Mouse (Mus musculus): ENCODE results near the gene Obsl1. TPM values are rescaled to one million over a fixed set of nuclear protein-coding genes. Genes with fewer than 3 reads are reported as not detected.
A peak's percentile ranks its signal among the peaks of the same experiment; 100 is the strongest.

Obsl1 gene
- polyA plus RNA-seq, 1 experiment from 2014 or later, result 29.3 TPM

GRCm38 (mm10) chr1:75456746-75457564 is 49.3 kb downstream of the Obsl1 start:
- Histone ChIP-seq H3K4me2 (peak overlapping the region; percentile 52; the same call in 1 of the 2 replicates), H3K9ac (no peak overlapping the region)

GRCm38 (mm10) chr1:75455948-75456347 is 50.3 kb downstream of the Obsl1 start:
- H3K27ac ChIP-seq, result peak overlapping the region; percentile 76
- H3K27me3 ChIP-seq (replicated peaks), result peaks cover 5% of the 10 kb centered on the region
- H3K4me1 ChIP-seq, result peaks cover 50% of the 10 kb centered on the region
- H3K4me3 ChIP-seq, result no peak overlapping the region
- no peak overlapping the region; the same call in 1 of the 2 replicates for H3K9ac ChIP-seq
- ATAC-seq (replicated peaks), result peak; percentile 10; the same call in 1 of the 2 replicates
- H3K36me3 ChIP-seq (replicated peaks), result no peaks in the 10 kb centered on the region
- no peaks in the 10 kb centered on the region for H3K9me3 ChIP-seq
- WGBS, result 12% methylated on average over 5 of the region's 5 CpGs
- H3K4me2 ChIP-seq, result peak overlapping the region; percentile 52

More at GRCm38 (mm10) chr1:75456746-75457564, 49.3 kb downstream of the Obsl1 start:
- H3K36me3 ChIP-seq (replicated peaks), result no peaks in the 10 kb centered on the region
- H3K27ac ChIP-seq, result peak overlapping the region; percentile 76
- peaks cover 45% of the 10 kb centered on the region for H3K4me1 ChIP-seq
- ATAC-seq (replicated peaks), result peak; percentile 3; the same call in 1 of the 2 replicates
- H3K27me3 ChIP-seq (replicated peaks), result no peaks in the 10 kb centered on the region
- H3K9me3 ChIP-seq, result no peaks in the 10 kb centered on the region
- H3K4me3 ChIP-seq, result no peak overlapping the region
- WGBS, result 7% methylated on average over 14 of the region's 14 CpGs

GRCm38 (mm10) chr1:75455433-75455832 is 50.8 kb downstream of the Obsl1 start:
- Histone ChIP-seq H3K4me3 (no peak overlapping the region), H3K9me3 (no peaks in the 10 kb centered on the region), H3K4me1 (peaks cover 56% of the 10 kb centered on the region), H3K4me2 (peak overlapping the region; percentile 52), H3K9ac (no peak overlapping the region; the same call in 1 of the 2 replicates), H3K27ac (peak overlapping the region; percentile 76; the same call in 1 of the 2 replicates), H3K27me3 (replicated peaks) (peaks cover 8% of the 10 kb centered on the region), H3K36me3 (replicated peaks) (no peaks in the 10 kb centered on the region)
- 61% methylated on average over 3 of the region's 3 CpGs for WGBS
- no peak for ATAC-seq (replicated peaks)

GRCm38 (mm10) chr1:75451900-75452299 is 54.4 kb downstream of the Obsl1 start:
- H3K4me2 ChIP-seq, result peak overlapping the region; percentile 78
- peak overlapping the region; percentile 66 for H3K9ac ChIP-seq
- peak overlapping the region; percentile 44 for H3K4me3 ChIP-seq
- H3K4me1 ChIP-seq, result peaks cover 62% of the 10 kb centered on the region
- 42% methylated on average over 5 of the region's 5 CpGs for WGBS
- peak overlapping the region; percentile 82 for H3K27ac ChIP-seq
- no peaks in the 10 kb centered on the region for H3K9me3 ChIP-seq
- no peaks in the 10 kb centered on the region for H3K36me3 ChIP-seq (replicated peaks)
- peaks cover 15% of the 10 kb centered on the region for H3K27me3 ChIP-seq (replicated peaks)
- ATAC-seq (replicated peaks), result no peak

- peak within 1 kb of the TSS; percentile 78 for H3K4me2 ChIP-seq
- WGBS, result 1% methylated on average over 35 of the region's 35 CpGs
- no peaks in the 10 kb centered on the region for H3K36me3 ChIP-seq (replicated peaks)
- H3K27me3 ChIP-seq (replicated peaks), result peaks cover 15% of the 10 kb centered on the region
- no peaks in the 10 kb centered on the region for H3K9me3 ChIP-seq
- peak within 1 kb of the TSS; percentile 82 for H3K27ac ChIP-seq
- H3K9ac ChIP-seq, result peak within 1 kb of the TSS; percentile 66
- 0 out of 2 replicates have a peak, but pooled peaks have one; percentile 22 for ATAC-seq (replicated peaks)
- H3K4me1 ChIP-seq, result peaks cover 63% of the 10 kb centered on the region
- peak within 1 kb of the TSS; percentile 44 for H3K4me3 ChIP-seq
Observed at GRCm38 (mm10) chr1:75450314-75451005, 55.8 kb downstream of the Obsl1 start, which contains the start of gene Asic4. Gene Asic4 (plus strand): TSS chr1:75450436.

- H3K9me3 ChIP-seq, result no peaks in the 10 kb centered on the region
- H3K27ac ChIP-seq, result peak overlapping the region; percentile 82
- no peaks in the 10 kb centered on the region for H3K36me3 ChIP-seq (replicated peaks)
- peak overlapping the region; percentile 44 for H3K4me3 ChIP-seq
- peak overlapping the region; percentile 66; the same call in 1 of the 2 replicates for H3K9ac ChIP-seq
- no peak for ATAC-seq (replicated peaks)
- peaks cover 15% of the 10 kb centered on the region for H3K27me3 ChIP-seq (replicated peaks)
- peaks cover 71% of the 10 kb centered on the region for H3K4me1 ChIP-seq
- 2% methylated on average over 8 of the region's 8 CpGs for WGBS
- H3K4me2 ChIP-seq, result peak overlapping the region; percentile 78
Observed at GRCm38 (mm10) chr1:75449377-75450135, 56.7 kb downstream of the Obsl1 start.

GRCm38 (mm10) chr1:75448937-75449336 is 57.3 kb downstream of the Obsl1 start:
- ATAC-seq (replicated peaks), result no peak
- 0 out of 2 replicates have a peak overlapping the region, but pooled peaks have one; percentile 0 for H3K9ac ChIP-seq
- no peaks in the 10 kb centered on the region for H3K9me3 ChIP-seq
- peak overlapping the region; percentile 44 for H3K4me3 ChIP-seq
- no peaks in the 10 kb centered on the region for H3K36me3 ChIP-seq (replicated peaks)
- peaks cover 78% of the 10 kb centered on the region for H3K4me1 ChIP-seq
- H3K27ac ChIP-seq, result peak overlapping the region; percentile 82
- WGBS, result 4% methylated on average over 14 of the region's 14 CpGs
- peak overlapping the region; percentile 78 for H3K4me2 ChIP-seq
- peaks cover 15% of the 10 kb centered on the region for H3K27me3 ChIP-seq (replicated peaks)

- no peak for ATAC-seq (replicated peaks)
- Histone ChIP-seq H3K27ac (peak overlapping the region; percentile 82), H3K9me3 (no peaks in the 10 kb centered on the region), H3K4me3 (peak overlapping the region; percentile 7), H3K4me1 (peaks cover 87% of the 10 kb centered on the region), H3K27me3 (replicated peaks) (peaks cover 15% of the 10 kb centered on the region), H3K9ac (0 out of 2 replicates have a peak overlapping the region, but pooled peaks have one; percentile 9), H3K36me3 (replicated peaks) (no peaks in the 10 kb centered on the region), H3K4me2 (peak overlapping the region; percentile 34)
- WGBS, result 3% methylated on average over 7 of the region's 7 CpGs
Observed at GRCm38 (mm10) chr1:75448052-75448431, 58.2 kb downstream of the Obsl1 start.

GRCm38 (mm10) chr1:75447265-75448051 is 58.8 kb downstream of the Obsl1 start:
- peak overlapping the region; percentile 82 for H3K27ac ChIP-seq
- no peak for ATAC-seq (replicated peaks)
- 0 out of 2 replicates have a peak overlapping the region, but pooled peaks have one; percentile 7 for H3K9ac ChIP-seq
- peaks cover 89% of the 10 kb centered on the region for H3K4me1 ChIP-seq
- peaks cover 15% of the 10 kb centered on the region for H3K27me3 ChIP-seq (replicated peaks)
- peak overlapping the region; percentile 7 for H3K4me3 ChIP-seq
- peak overlapping the region; percentile 34 for H3K4me2 ChIP-seq
- H3K9me3 ChIP-seq, result no peaks in the 10 kb centered on the region
- WGBS, result 4% methylated on average over 10 of the region's 10 CpGs
- no peaks in the 10 kb centered on the region for H3K36me3 ChIP-seq (replicated peaks)

- no peaks in the 10 kb centered on the region for H3K36me3 ChIP-seq (replicated peaks)
- ATAC-seq (replicated peaks), result no peak
- H3K4me1 ChIP-seq, result peaks cover 96% of the 10 kb centered on the region
- 2% methylated on average over 20 of the region's 20 CpGs for WGBS
- no peak overlapping the region for H3K4me3 ChIP-seq
- H3K4me2 ChIP-seq, result peak overlapping the region; percentile 34
- H3K9me3 ChIP-seq, result no peaks in the 10 kb centered on the region
- H3K27ac ChIP-seq, result peak overlapping the region; percentile 82
- no peak overlapping the region; the same call in 1 of the 2 replicates for H3K9ac ChIP-seq
- peaks cover 15% of the 10 kb centered on the region for H3K27me3 ChIP-seq (replicated peaks)
Observed at GRCm38 (mm10) chr1:75446656-75447055, 59.6 kb downstream of the Obsl1 start.

Measured in midbrain, embryonic 15.5 days (tissue).